Mouse (Mus musculus) CD4-positive helper T cell, adult 2 months (primary cell): ENCODE data around the gene Plxna4.

ENCODE experiments used
- DNase-seq: peaks from one replicate; pipeline ENCODE4 v3.0.0-alpha.2; 2012; ENCODE audit warnings: low read depth, missing footprints, low spot score

The Plxna4 gene

GRCm38 (mm10) chr6:32588056-32588671 lies at the start of gene Plxna4:
Plxna4 (minus strand) TSS chr6:32588192.
- DNase-seq = peak; percentile 3

GRCm38 (mm10) chr6:32637568-32638183 lies 49.7 kb upstream of the Plxna4 start:
- no peak for DNase-seq

GRCm38 (mm10) chr6:32610712-32611111 lies 22.7 kb upstream of the Plxna4 start:
- no peak for DNase-seq

GRCm38 (mm10) chr6:32606787-32607186 lies 18.8 kb upstream of the Plxna4 start:
- DNase-seq = no peak

- no peak for DNase-seq
Observed at GRCm38 (mm10) chr6:32605581-32605980, 17.6 kb upstream of the Plxna4 start.

- DNase-seq = no peak
Observed at GRCm38 (mm10) chr6:32604901-32605300, 16.9 kb upstream of the Plxna4 start.

GRCm38 (mm10) chr6:32602130-32602529 lies 14.1 kb upstream of the Plxna4 start:
- no peak for DNase-seq

- no peak for DNase-seq
Observed at GRCm38 (mm10) chr6:32601306-32601705, 13.3 kb upstream of the Plxna4 start.

- no peak for DNase-seq
Observed at GRCm38 (mm10) chr6:32595591-32595990, 7.6 kb upstream of the Plxna4 start.

GRCm38 (mm10) chr6:32590979-32591758 lies 3.2 kb upstream of the Plxna4 start:
- DNase-seq = no peak

GRCm38 (mm10) chr6:32589632-32590031 lies 1.6 kb upstream of the Plxna4 start:
- DNase-seq = no peak

GRCm38 (mm10) chr6:32587136-32588009 lies 619 bp downstream of the Plxna4 start:
- DNase-seq = peak; percentile 3

GRCm38 (mm10) chr6:32586821-32587135 lies 1.2 kb downstream of the Plxna4 start:
- no peak for DNase-seq

- DNase-seq = no peak
Observed at GRCm38 (mm10) chr6:32586390-32586789, 1.6 kb downstream of the Plxna4 start.

GRCm38 (mm10) chr6:32585211-32585610 lies 2.8 kb downstream of the Plxna4 start:
- no peak for DNase-seq

- DNase-seq = no peak
Observed at GRCm38 (mm10) chr6:32584243-32584880, 3.6 kb downstream of the Plxna4 start.

- no peak for DNase-seq
Observed at GRCm38 (mm10) chr6:32583582-32583981, 4.4 kb downstream of the Plxna4 start.

- no peak for DNase-seq
Observed at GRCm38 (mm10) chr6:32571485-32571884, 16.5 kb downstream of the Plxna4 start.

- DNase-seq = no peak
Observed at GRCm38 (mm10) chr6:32570445-32570844, 17.5 kb downstream of the Plxna4 start.

GRCm38 (mm10) chr6:32569919-32570318 lies 18.1 kb downstream of the Plxna4 start:
- DNase-seq = no peak

- DNase-seq = no peak
Observed at GRCm38 (mm10) chr6:32546915-32547314, 41.1 kb downstream of the Plxna4 start.
